Mouse (Mus musculus) c-Kit-positive CD71-negative TER-119-negative erythroid progenitor cells, embryonic 14.5 days (primary cell): ENCODE measurements at regions not wholly inside any gene's neighbourhood (a gene's known extent, or its start where the extent isn't known, plus 50 kb on each side); places are given as distances from the start of the nearest gene placed in this dataset.

ENCODE experiments used
- DNase-seq: peaks from one replicate; pipeline ENCODE4 v3.0.0-alpha.2; 2013; ENCODE audit warnings: low read depth

DNA sequence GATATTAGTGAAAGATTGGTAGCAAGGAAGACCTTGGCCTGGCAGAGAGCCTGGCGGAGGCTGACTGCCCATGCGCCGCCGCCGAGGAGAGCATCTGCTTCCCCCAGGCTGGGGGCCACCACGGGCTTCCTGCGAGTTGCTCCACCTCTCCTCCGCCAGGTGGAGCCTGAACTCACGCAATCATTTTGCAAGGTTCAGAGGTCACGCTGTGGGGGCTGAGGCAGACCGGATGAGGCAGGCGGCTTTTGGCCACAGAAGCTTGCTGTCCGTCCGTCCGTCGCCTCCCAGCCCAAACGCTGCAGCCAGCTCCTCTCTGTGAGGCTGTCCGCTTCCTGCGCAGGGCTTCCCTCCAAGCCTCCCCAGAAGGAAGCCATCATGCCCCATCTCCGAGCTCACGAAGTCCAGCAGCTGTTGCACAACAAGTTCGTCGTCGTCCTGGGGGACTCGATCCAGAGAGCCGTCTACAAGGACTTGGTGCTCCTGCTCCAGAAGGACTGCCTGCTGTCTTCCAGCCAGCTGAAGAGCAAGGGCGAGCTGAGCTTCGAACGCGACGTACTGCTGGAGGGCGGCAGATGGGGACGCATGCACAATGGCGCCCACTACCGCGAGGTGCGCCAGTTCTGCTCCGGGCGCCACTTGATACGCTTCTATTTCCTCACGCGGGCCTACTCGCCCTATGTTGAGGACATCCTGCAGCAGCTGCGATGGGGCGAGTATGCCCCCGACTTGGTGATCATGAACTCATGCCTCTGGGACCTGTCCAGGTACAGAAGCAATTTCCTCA lies 269.3 kb upstream of the Erbb4 start:
- no peak for DNase-seq

DNA sequence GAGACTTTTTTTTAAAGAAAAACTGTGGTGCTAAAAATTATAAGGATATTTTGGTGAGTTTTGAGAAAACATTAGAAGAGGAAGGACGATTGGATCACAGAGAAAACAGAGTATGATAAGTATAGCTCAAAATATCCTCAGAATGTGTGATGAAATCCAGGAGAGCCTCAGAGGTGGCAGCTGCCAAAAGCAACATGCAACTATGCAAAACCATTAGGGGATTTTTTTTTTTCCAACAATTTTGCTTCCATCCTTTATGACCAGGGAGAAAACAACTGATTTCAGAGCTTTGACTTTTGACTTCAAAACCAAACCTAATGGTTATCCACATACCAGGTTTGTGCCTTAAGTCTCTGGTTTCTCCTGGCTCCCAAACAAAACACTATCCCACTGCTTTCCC lies 267.4 kb upstream of the Erbb4 start:
- no peak for DNase-seq

DNA sequence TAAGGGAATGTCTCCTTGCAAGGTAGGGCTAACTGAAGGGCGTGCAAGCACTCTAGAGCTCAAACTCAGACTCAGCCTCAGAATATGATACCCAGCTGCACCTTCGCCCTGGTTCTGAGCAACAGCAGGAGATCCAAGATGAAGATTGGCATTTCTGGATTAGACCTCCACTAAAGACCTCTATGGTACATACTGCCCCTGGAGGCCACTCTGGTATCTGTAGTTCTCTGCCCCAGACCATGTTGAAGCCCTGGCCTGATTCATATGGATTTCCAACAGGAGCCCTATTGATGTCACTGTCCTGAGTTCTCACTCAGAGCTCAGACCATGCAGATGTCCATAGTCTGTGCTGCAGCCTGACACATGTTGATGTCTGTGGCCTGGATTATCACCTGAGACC lies 262.2 kb upstream of the Erbb4 start:
- no peak for DNase-seq

DNA sequence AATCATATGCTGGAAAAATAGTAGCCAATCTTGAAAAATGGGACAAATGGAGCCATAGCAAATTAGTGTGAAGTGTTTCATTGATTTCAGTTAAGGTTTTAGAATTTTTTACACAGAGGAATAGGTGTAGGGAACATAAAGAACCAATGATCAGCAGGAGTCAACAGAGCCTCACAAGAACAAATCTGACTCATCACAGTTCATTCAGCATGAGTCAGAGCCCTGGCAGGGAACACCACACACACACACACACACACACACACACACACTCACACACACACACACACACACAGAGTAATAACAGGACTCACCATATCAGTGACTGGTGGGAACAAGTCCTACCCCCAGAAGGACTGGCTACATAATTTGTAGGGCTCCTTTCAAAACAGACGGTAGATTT lies 259.7 kb upstream of the Erbb4 start:
- no peak for DNase-seq

DNA sequence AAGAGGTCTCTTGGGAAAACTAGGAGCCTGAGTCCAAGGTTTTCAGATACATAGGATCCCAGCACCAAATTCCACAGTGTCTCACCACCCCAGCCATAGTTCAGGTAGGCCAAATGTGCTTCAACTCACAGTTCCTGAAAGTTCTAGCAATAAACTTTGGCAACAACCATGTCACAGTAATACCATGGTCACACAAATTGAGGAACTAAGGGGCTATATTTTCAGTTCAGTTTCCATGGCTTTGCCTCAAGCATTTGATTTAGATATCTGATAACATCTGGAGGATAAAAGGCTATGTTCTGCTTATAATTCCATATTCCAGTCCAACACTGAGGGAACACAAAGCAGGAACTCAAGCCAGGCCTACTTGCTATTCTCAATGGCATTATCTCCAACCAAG lies 256.2 kb upstream of the Erbb4 start:
- DNase-seq: no peak

DNA sequence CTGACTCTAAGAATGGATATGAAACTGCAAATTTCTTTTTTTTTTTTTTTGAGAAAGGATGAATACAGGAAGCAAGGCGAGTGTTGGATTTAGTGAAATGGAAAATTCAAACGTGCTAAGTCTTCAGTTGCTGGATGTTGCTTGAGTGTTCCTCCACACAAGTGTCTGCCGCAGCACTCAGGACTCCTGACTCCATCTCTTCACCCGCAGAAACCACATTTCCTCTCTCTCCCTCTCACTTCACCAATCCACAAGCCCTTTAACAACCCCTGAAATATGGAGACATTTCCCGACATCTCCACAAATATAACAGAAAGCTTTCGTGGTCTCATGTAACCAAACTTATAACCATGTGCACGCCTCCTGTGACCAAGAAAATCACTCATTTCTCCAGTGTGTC lies 249.7 kb upstream of the Erbb4 start:
- DNase-seq: no peak

DNA sequence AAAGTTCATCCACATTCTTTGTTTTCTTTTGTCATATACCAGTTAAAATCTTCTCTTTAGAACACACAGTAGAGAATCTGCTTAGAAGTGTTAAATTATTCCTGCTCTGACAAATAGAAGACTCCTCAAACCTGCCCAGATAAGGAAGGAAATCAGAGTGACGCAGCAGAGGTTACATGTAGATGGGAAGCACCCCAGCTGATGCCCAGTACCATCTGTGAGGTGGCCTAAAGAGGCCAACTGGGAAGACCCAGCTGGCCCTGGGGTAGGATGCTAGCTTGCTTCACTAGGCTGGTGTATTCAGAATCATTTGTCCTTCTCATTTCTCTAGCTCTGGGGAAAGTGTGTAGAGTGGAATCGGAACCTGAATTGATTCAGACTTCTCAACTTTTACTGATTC lies 242.6 kb upstream of the Erbb4 start:
- DNase-seq: no peak

DNA sequence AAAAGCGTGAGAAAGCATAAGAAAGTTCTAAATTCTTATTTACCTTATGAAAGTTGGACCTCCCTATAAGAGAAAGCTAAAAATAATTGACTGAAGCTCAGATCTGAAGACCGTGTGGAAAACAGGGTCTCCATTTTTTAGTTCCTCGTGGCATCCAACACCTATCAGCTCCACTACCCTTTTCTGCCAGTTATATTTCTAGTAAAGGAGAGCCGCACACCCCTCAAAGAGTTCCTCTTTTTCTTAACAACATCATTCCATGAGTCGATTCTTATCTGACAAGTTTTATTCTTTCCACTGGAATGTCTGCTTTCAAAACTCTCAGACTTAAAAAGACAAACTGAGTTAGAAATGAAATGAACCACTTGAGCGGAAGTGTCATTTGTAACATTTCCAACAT lies 242.0 kb upstream of the Erbb4 start:
- DNase-seq: no peak

DNA sequence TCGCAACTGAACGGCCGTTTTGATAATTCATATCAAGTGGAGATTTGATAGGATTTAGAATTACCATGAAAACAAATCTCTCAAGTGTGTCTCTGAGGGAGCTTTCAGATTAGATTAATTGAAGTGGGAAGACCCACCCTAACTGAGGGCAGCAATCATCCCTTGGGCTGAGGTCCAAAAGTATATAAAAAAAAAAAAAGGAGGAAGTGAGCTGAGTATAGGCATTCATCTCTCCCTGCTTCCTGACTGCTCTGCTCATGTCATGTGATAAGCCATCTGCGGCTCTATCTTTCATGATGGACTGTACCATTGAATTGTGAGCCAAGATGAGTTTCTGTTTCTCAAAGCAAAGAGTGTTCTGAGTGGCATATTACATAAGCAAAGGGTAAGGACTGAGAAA lies 234.2 kb upstream of the Erbb4 start:
- DNase-seq: no peak

DNA sequence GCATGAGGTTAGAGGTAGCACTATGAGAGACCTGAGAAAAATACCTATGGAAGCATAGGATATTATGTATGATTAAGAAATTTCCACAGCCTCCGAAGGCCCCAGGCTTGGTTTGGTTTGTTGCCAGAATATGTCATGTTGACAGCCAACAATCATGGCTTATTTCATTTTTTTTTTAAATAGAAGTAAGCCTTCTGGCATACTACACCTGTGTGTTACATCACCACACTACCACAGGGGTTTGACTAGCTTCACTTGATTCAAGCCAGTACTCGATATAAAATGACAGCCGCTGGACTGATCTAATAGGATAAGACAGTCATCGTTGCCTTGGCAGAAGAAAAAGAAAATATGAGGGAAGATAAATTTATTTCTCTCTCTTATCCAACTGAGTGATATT lies 232.6 kb upstream of the Erbb4 start:
- DNase-seq: no peak

DNA sequence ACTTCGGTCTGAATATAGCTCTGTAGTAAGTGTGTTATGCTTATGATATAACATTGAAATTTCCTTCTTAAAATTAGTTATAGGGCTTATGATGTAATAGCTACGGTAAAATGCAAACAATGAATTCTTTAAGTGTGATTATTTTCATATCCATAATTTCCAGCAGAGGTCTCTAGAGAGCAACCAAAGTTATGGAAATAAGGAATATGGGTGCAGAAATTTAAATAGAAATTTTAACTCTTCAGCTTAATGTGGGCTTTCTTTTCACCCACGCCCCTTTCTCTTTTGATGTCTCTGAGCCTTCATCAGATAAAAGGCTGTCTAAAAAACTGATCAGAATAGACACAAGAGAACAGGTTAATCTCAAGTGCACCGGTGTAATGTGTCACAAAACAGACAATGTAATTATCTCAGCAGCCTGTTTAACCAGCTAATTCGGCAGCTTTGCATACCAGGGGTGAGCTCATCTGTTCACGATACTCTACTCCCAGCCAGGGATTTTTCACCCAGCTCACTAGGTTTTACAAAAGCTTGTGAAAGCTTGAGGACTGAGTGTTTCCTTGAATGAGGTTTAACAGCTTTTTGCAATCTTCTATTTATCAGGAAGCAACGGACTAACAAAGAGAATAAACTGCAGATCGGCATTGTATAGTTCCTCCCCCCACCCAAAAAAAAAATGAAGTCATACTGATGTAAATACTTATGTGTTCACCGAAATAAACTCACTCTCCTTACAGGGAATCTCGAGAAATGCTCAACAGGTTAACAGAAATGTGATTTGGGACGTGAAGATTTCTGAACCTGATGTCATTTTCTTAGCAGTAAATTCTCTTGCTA lies 223.8 kb upstream of the Erbb4 start:
- DNase-seq: peak; percentile 44

DNA sequence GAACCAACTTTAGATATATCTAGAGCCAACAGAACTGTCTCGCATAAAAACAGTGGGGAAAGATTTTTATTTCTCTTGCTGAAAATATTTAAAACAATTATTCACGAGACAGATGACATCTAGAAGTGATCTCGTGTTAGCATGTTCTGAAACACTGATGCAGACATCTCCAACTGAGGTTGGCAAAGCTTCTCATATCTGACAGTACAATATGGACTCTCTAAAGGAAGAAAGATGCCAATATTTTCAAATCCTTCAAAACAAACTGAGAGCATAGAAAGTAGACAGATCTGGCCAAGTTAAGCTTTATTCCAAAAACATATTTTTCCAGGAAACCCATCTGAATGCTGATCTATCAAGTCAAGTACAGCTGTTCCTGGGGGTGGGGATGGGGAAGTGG lies 221.5 kb upstream of the Erbb4 start:
- no peak for DNase-seq

DNA sequence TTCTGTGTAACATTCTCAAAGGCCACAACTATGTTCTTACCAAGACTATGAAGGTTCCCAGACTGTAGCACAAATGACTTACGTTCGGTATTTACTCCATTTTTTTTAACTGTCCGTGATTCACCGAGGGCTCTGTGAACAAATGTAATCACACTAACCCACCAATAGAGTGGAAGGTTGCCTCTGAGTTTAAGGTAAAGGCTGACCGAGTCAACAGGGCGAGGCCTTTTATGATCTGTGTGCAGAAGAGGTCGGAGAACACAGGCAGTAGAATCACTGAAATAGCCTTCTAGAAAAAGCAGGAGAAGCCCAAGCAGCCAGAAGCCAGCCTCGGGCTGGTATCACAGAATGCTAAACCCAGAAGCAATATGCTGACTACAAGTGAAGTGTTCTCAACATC lies 218.9 kb upstream of the Erbb4 start:
- DNase-seq: no peak

DNA sequence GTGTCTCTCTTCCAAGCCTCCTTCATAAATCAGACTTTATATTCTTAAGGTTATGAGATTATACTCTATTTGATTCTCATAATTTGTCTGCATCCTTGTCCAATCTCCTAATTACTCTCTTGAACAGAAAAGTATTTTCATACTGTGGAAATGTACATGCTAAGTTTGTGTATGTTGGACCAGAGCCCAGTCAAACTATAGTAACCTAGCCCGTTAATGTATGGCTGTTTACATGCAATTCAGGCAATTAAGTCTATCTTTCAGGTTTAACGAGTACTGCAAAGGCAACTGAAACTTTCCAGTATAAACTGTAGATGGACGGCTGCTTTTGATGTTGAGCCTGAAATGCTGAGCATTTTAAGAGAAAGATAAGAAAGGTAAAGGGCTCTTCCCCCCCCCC lies 211.7 kb upstream of the Erbb4 start:
- DNase-seq: no peak

DNA sequence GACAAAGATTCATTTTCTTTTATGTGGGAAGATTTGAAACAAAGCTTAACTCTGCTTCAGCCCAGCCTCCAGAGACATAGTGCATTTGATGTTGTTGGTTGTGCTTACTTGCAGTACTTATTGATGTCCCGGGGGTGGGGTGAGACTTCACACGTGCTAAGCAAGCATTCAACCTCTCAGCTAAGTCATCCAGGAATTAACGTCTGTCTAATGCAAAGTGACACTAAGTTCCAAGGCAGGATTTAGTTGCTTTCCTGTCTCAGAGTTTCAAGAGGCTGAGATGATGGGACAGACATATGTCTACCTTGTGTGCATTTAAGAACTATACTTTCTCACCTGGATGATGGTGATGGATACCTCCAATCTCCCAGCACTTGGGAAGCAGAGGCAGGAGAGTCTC lies 189.0 kb upstream of the Erbb4 start:
- DNase-seq: no peak

DNA sequence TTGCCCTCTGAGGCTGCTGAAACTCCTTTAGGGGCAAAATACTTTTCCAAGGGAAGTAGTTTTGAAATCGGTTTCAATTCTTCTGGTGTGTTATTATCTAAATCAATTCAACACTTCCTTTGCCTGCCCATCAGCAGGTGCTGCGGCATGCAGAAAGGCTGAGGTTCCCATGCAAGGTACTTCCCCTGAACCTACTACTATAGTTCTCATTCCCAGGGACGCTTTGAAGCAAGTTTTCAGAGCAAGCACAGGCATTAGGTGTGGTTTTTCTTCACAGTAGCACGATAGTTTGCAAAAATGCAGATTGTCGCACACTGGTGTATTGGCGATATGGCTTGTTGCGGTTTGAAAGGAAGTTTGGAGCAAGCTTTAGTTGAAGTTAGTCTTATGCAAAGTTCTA lies 183.5 kb upstream of the Erbb4 start:
- no peak for DNase-seq

DNA sequence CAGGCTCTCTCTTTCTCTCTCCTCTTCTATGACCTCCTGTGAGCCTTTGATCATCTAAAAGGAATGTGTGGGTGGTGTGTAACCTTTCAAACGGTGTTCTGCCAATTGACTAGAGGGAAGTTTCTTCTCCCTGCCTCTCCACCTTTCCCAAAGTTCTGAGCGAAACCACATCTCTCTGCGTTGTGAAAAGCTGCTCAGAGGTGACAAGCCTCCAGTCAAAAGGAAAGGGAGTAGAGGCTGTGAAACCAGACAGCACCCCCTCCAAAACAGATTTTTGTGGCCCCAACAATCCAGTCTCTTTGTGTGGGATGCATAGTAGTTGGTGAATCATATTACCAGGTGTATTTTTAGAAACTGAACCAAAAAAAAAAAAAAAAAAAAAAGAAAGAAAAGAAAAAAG lies 178.5 kb upstream of the Erbb4 start:
- DNase-seq: no peak

DNA sequence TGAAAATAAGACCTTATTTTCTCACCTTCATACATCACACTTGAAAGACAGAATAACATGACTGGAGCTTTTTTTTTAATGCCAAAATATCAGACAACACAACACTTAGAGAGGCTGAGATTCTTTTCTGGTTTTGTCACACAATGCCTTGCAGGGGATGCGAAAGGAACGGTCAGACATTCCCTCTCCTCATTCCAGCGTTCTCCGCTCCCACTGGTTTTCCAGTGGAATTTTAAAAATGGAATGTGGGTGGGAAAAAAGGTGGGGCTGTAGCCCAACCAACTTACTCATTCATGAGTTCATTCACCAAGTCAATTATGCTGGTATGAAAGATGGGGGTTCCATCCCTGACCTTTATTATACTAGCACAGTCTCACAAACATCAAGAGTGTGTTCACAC lies 169.6 kb upstream of the Erbb4 start:
- no peak for DNase-seq

DNA sequence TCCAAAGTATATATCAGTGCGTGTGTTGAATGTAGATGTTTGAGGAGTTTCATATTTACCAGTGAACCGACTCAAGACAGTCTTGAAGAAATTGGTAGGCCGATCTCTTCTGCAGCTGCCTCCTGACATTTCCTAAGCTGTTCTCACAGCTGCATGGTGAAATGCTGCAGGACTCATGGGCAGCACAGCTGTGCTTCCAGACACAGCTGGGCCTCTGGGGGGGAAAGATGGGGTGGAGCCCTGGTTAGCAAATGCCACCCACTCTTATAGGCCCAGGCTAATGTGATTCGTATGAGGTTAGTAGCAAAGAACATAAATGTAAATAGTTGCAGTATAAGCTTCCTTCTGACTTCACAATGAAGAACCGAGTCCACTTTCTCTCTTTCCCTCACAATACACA lies 139.8 kb upstream of the Erbb4 start:
- DNase-seq: no peak

DNA sequence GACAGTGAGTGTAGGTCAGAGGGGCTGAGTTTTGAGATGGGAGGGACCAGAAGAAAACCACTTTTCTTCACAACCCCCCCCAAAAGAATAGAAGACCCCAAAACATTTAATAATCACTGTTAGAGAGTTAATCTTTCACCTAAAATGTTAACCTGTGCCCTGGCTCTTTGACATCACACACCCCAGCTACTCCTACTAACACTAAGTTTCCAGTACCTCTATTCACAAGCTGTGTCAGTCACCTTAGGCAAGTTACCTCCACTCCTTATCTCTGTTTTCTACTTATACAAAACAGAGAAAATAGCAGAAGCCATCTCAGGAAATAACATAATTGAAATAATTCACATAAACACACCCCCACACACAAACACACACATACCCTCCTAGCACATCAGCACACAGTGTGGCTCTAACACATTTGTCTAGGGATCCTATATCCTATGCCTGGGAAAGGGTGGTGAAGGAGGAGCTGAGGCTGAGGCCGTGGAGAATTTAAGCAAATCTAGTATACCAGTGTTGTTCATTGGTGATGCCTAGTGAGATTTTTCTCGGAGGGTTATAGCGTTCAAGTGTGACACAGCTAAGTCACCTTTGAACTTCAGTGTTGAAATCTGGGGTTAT lies 134.5 kb upstream of the Erbb4 start:
- DNase-seq: no peak

DNA sequence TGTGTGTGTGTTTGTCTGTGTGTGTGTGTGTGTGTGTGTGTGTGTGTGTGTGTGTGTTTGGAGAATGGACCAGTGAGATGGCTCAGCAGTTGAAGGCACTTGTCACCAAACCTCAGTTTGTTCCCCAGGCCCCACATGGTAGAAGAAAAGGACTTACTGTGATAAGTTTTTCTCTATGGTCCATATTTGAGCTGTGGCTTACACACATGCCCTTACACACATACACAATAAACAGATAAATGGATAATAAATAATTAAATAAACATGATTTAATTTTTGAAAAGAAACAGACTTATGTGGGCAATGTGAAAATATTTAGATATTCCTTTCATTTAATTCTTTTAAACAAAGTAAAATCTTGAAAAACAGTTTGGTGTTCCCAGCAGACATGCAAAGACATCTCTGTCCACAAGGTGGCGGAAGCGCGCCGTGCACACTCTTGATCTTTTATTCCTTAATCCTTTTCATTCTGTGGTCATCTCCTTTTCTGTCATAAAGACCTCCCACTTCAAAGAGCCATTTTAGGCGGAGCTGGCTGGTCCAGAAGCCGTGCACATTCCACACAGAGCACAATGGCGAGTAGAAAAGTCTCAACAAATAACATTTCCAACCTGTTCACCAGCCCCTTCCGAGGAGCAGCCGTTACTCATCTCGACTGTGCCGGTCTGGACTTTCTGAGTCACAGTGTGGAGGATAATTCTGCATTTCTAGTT lies 133.8 kb upstream of the Erbb4 start:
- DNase-seq: peak; percentile 47

DNA sequence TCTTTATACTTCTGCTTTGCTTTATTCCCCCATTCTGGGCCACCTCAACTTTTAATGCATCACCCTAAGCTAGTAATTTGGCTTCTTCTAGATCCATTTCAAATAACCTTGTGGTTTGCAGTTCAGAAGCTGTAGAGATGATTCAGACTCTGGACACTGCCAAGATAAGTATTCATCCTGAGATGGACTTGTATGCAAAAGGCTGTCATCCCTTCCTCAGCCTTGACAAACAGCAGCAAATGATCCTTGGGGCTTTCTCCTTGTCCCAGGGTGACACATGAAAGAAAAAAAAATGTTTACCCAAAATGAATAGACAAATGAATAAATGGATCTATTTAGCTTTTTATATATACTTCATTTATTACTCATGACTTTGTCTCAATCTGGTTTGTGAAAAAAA lies 120.0 kb upstream of the Erbb4 start:
- DNase-seq: no peak
